Mouse (Mus musculus) G1E-ER4 (cell line): Measurements from ENCODE around the gene Spag9. TPM values are rescaled to one million over a fixed set of nuclear protein-coding genes. Genes with fewer than 3 reads are reported as not detected.

ENCODE experiments used
- GATA1 ChIP-seq: IDR thresholded peaks from one replicate; pipeline ENCODE4 v1.8.0; 2012; ENCODE audit warnings: low read length, inconsistent platforms
- polyA plus RNA-seq: library from polyadenylated mRNA; stranded (reverse); fragments of >175 nt; gene quantifications from 2 replicates; pipeline ENCODE4 v1.2.3, GENCODE M21; 2012

Spag9 gene
- 11.2 and 12.0 TPM in 2 replicates for polyA plus RNA-seq

- TF ChIP-seq GATA1, result no peak
Observed at GRCm38 (mm10) chr11:93995720-93996305, at the start of gene Spag9. Gene Spag9 (plus strand): TSS chr11:93996091.

- TF ChIP-seq GATA1, result no peak
Observed at GRCm38 (mm10) chr11:93948887-93949567, 46.9 kb upstream of the Spag9 start.

- TF ChIP-seq GATA1, result no peak
Observed at GRCm38 (mm10) chr11:93950045-93950444, 45.8 kb upstream of the Spag9 start.

- TF ChIP-seq GATA1, result no peak
Observed at GRCm38 (mm10) chr11:93952376-93952775, 43.5 kb upstream of the Spag9 start.

GRCm38 (mm10) chr11:93954738-93955255, 41.1 kb upstream of the Spag9 start:
- TF ChIP-seq GATA1, result no peak

- no peak for TF ChIP-seq GATA1
Observed at GRCm38 (mm10) chr11:93955256-93956150, 40.4 kb upstream of the Spag9 start.

- no peak for TF ChIP-seq GATA1
Observed at GRCm38 (mm10) chr11:93956159-93956558, 39.7 kb upstream of the Spag9 start, which contains the start of gene Nme2. Gene Nme2 (minus strand): TSS chr11:93956259.

GRCm38 (mm10) chr11:93957031-93957555, 38.8 kb upstream of the Spag9 start:
- no peak for TF ChIP-seq GATA1

- TF ChIP-seq GATA1, result no peak
Observed at GRCm38 (mm10) chr11:93957746-93958145, 38.1 kb upstream of the Spag9 start.

GRCm38 (mm10) chr11:93961482-93961881, 34.4 kb upstream of the Spag9 start:
- no peak for TF ChIP-seq GATA1

GRCm38 (mm10) chr11:93963013-93963412, 32.9 kb upstream of the Spag9 start:
- no peak for TF ChIP-seq GATA1

- TF ChIP-seq GATA1, result no peak
Observed at GRCm38 (mm10) chr11:93965391-93965790, 30.5 kb upstream of the Spag9 start.

GRCm38 (mm10) chr11:93967381-93967780, 28.5 kb upstream of the Spag9 start:
- TF ChIP-seq GATA1, result no peak

GRCm38 (mm10) chr11:93968005-93968847, 27.7 kb upstream of the Spag9 start, which contains the start of the genes Gm20390 and Nme1:
Gene Gm20390 (minus strand): TSS chr11:93968293.
Gene Nme1 (minus strand): TSS chr11:93968521.
- no peak for TF ChIP-seq GATA1

GRCm38 (mm10) chr11:93968848-93969128, 27.1 kb upstream of the Spag9 start:
- TF ChIP-seq GATA1, result no peak
